Mouse (Mus musculus) neural tube, embryonic 10.5 days (tissue): ENCODE measurements around the gene Gm49392.
A peak's percentile ranks its signal among the peaks of the same experiment; 100 is the strongest.
"Not testable (repeated sequence)": the region's sequence is repeated elsewhere in the genome, so short reads cannot be mapped to it uniquely, and the experiment has no call there.

Experiments
- DNase-seq: peaks from one replicate; pipeline ENCODE4 v3.0.0-alpha.2; 2017; ENCODE audit warnings: low spot score; ENCODE audit errors: extremely low spot score

Gene Gm49392

DNA sequence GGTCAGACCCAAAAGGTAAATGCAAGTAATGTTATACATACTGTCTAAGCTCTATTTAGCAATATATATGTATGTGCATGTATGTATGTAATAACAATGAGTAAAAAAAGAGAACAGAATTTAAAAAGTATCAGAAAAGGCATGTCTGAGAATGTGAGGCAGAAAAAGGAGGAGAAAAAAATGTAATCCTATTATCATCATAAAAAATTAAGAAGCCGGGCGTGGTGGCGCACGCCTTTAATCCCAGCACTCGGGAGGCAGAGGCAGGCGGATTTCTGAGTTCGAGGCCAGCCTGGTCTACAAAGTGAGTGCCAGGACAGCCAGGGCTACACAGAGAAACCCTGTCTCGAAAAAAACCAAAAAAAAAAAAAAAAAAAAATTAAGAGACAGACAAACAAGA is at the start of gene Gm49392:
Gene Gm49392, minus strand, starts transcription at position 101 of the 400 bp plus-strand sequence.
- DNase-seq = not testable (repeated sequence)

GRCm38 (mm10) chr13:60941884-60942283 is 45.2 kb upstream of the Gm49392 start, which contains the start of gene Tpbpa:
TSS of gene Tpbpa (minus strand) at chr13:60941984.
- not testable (repeated sequence) for DNase-seq

GRCm38 (mm10) chr13:60936500-60936901 is 39.8 kb upstream of the Gm49392 start, which contains the start of the genes Gm49391 and Ctla2a:
TSS of gene Gm49391 (minus strand) at chr13:60936571.
TSS of gene Ctla2a (minus strand) at chr13:60936625.
- no peak for DNase-seq

DNA sequence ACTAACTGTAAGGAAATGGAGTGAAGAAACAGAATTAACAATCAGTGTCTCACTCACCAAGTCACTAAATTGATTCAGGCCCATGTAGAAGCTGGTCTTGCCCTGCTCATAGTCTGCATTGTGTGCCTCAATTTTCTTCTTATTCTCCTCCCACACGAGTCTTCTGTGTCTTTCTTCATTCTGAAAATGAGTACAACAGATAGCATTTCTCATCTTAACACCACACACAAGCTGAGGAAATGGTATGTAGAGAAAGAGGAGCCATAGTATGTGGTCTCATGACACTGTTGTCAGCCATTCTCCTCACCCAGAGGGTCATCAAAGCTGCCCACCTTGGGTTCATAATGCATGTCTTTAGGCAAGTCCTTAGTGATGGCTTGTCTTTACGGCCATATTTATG is 38.8 kb upstream of the Gm49392 start, which contains the start of gene Gm49393:
Gene Gm49393, minus strand, starts transcription at position 101 of the 400 bp plus-strand sequence.
- DNase-seq = not testable (repeated sequence)

GRCm38 (mm10) chr13:60904780-60905179 is 8.1 kb upstream of the Gm49392 start, which contains the start of gene Tpbpb:
TSS of gene Tpbpb (minus strand) at chr13:60904880.
- DNase-seq = not testable (repeated sequence)

- no peak for DNase-seq
Observed at GRCm38 (mm10) chr13:60897328-60897727, 634 bp upstream of the Gm49392 start, which contains the start of gene Ctla2b. TSS of gene Ctla2b (minus strand) at chr13:60897447.

DNA sequence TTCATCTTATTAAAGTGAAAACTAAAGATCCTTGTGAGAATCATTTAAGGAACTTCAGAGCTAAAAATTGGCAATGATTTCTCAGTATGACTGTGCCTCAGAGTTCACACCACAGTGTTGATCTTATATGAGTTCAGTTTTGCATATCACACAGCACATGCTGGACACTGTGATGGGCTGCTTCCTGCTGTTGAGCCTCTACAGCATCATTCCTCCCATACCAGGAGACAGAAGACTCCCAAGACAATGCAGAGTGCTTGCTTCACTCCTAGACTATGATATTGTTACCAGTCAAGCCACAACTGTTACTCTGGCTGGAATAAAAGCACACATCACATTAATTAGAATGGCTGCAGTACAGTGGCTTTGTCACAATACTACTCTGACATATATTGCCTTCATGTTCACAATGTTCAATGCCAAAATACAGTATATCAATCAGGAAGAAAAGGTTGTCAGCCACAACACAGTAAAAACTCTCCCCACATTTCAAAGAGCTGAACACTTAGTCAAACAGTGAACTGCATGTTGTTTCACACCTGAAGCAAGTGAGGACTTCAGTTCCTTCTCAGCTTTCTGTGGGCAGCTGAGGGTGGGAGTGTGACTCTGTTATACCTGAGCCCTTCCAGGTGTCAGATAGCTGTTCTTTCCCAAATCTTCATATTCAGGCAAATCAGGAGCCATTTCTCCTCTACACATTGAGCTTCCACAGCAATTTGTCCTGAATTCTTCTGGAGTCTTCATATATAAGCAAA is 1.1 kb downstream of the Gm49392 start:
- no peak for DNase-seq

- DNase-seq = no peak
Observed at GRCm38 (mm10) chr13:60892301-60892700, 4.4 kb downstream of the Gm49392 start.

- DNase-seq = no peak
Observed at GRCm38 (mm10) chr13:60864281-60864680, 32.4 kb downstream of the Gm49392 start, which contains the start of gene 4930486L24Rik. TSS of gene 4930486L24Rik (minus strand) at chr13:60864475.

- DNase-seq = no peak
Observed at GRCm38 (mm10) chr13:60848241-60849120, 48.2 kb downstream of the Gm49392 start.

DNA sequence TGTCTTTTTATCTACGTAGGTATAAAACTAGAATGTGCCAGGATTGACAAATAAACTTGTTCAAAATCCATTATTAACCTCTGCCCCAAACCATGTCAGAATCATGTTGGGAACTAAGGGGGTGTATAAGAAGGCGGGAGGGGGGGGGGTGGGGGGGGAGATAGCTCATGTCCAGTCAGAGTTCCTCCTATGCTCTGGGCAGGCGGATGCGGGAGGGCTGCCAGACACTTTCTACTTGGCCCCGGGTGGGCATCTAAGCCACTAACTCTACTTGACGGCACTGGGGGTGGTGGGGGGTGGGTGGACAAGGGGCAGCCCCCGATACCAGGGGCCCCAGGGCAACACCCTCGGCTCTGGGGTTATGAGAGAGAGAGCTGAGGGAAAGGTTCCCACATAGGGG is 53.5 kb downstream of the Gm49392 start:
- DNase-seq = no peak

DNA sequence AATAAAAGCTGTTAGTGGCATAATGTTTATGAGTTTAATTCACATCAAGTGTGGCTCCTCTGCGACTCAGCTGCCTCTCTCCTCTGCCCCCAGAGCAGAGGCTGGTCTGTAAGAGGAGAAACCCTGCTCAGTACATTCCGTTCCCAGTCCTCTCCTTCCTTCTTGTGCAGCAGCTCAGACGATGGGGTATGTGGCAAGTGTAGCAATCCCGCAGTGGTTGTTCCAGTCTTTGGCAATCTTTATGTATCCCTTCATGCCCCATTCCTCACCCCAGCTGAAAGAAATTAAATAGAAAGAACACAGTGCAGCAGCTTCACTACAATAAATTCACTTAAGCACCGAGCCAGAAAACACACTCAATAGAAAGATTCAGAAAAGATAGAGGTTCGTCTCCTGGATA is 54.0 kb downstream of the Gm49392 start:
- no peak for DNase-seq

DNA sequence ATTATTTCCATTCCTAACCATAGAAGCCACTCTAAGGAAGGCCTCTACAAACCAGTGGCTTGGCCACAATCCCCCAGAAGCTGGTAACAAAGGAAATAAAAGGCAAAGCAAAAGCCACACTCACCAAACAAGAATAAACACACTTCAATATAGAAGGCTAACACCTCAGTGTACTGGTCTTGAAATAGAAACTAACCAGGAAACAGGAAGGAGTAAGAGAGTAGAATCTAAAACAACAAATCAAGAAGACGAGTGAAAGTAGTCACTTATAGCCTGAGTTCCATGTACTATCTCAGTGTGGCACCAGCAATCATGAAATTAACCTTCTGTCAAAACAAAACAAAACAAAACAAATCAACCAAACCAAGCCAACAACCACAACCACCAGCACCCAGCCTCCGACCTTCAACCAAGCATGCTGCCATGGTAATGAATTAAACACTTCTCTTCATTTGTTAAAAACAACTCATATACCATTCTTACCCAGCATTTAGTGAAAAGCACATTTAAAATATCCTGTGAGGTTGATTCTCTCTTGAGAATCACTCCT is 57.3 kb downstream of the Gm49392 start:
- DNase-seq = no peak

GRCm38 (mm10) chr13:60826052-60826451 is 70.6 kb downstream of the Gm49392 start:
- DNase-seq = no peak

- DNase-seq = no peak
Observed at GRCm38 (mm10) chr13:60820486-60821175, 76.1 kb downstream of the Gm49392 start.

DNA sequence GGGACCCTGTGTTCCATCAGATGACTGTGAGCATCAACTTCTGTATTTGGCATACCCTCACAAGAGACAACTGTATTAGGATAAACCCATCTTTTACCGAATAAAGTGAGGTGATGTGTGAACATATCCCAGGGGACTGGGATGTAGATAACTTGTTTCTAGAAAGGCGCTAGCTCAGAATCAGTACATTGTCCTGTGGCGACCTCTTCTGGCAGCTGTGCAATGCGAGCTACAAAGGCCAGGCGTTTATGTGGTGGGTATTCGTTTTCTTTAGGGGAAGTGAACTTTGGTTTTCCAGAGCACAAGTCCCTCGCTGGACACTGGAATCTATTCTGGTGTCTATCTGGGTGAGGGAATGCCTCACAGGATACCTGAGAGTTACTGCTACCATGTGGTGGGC is 77.2 kb downstream of the Gm49392 start:
- DNase-seq = peak; percentile 43

DNA sequence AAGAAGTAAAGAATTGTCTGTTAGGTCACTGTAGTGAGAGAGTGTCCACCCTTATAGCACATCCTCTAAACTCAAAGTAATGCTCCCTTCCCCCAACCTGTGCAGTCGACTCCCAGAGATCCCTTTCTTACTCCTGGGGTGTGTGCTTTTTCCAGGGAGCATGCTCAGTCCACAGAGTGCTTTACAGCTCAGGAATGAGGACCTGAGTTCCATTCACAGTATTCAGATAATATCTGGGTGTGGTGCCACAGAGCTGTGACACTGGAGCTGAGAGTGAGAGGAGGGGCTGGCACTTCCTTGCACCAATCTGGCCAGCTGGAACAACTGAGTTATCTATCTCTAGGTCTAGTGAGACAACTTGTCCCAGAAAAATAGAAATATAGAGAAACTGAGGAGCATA is 83.0 kb downstream of the Gm49392 start:
- no peak for DNase-seq

- DNase-seq = no peak
Observed at GRCm38 (mm10) chr13:60812768-60813167, 83.9 kb downstream of the Gm49392 start.

DNA sequence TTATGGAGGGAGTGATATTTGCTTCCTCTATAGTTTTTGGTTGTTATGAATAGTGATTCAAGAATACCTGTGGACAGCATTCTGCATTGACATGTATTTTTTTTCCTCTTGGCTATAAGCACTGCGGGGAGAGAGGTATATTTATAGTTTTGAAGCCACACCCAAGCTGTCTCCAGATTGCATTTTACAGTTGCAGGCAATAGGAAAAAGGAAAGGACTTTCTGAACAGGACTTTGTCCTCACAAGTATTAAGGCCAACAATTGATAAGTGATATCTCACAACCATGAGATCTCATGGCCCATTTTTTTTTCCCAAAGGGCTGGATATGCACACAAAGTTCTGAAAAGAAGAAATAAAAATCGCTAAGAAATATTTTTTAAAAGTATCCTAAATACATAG is 87.0 kb downstream of the Gm49392 start:
- no peak for DNase-seq

GRCm38 (mm10) chr13:60802749-60803148 is 93.9 kb downstream of the Gm49392 start, which contains the start of gene Ctsll3:
TSS of gene Ctsll3 (minus strand) at chr13:60802849.
- DNase-seq = no peak
